Mouse (Mus musculus): ENCODE measurements around the gene Bcar3. TPM values are rescaled to one million over a fixed set of nuclear protein-coding genes. Genes with fewer than 3 reads are reported as not detected.
"Not testable (repeated sequence)": the region's sequence is repeated elsewhere in the genome, so short reads cannot be mapped to it uniquely, and the experiment has no call there.

The Bcar3 gene
- polyA plus RNA-seq, 1 experiment from 2014 or later = 4.5 TPM

DNA sequence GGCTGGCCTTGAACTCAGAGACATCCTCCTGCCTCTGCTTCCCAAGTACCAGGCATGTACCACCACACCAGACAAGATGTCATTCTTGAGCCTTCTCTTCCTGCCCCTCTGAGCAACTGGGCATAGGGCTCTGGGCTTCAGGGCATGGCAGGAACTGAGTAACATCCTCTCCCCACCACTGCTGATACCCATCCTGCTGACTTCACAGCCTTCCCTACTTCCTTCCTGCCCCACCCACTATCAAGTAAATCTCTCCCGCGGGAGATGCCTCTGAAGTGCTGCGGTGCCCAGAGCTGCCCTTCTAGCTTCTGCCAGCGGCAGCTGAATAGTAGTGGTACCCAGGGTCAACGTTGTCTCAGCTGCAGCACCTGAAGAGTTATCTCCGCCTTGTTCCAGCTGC, 84.7 kb downstream of the Bcar3 start:
- H3K9ac ChIP-seq (ENCODE audit: low read length) = no peak overlapping the region
- no peaks in the 10 kb centered on the region for H3K36me3 ChIP-seq (ENCODE audit: control insufficient read depth, insufficient read depth)
- H3K4me1 ChIP-seq (ENCODE audit: control insufficient read depth, insufficient read depth, low read length) = peaks cover 21% of the 10 kb centered on the region
- WGBS = 48% methylated on average over 6 of the region's 6 CpGs
- H3K27ac ChIP-seq (ENCODE audit: low read length) = no peak overlapping the region
- H3K4me2 ChIP-seq (ENCODE audit: low read depth, low read length) = no peak overlapping the region
- no peaks in the 10 kb centered on the region for H3K27me3 ChIP-seq (ENCODE audit: control insufficient read depth, insufficient read depth, low read length)
- no peak overlapping the region for H3K4me3 ChIP-seq (ENCODE audit: low read length)
- ATAC-seq (replicated peaks; ENCODE audit: extremely low read depth, insufficient read depth, low FRiP score) = no peak
- no peaks in the 10 kb centered on the region for H3K9me3 ChIP-seq (replicated peaks; ENCODE audit: control insufficient read depth, low read length)

DNA sequence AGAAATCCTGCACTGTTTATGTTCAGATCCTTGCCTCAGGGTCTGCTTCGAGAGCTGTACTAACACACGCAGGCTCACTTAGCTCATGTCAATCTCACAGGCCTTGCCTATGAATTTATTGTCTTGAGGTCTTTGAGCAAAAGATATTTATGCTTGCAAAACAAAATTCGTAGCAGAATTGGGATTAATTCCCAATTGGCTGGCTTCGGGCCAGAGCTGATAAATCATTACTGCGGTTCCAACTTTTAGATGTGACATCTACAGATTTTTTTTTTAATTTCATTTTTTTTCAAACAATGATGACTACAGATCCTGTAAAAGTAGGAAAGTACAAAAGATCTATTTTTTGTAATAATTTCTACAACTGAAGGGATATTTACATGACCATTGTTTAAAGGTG, 86.8 kb downstream of the Bcar3 start:
- H3K36me3 ChIP-seq (ENCODE audit: control insufficient read depth, insufficient read depth) = no peaks in the 10 kb centered on the region
- H3K4me1 ChIP-seq (ENCODE audit: control insufficient read depth, insufficient read depth, low read length) = peaks cover 19% of the 10 kb centered on the region
- no peaks in the 10 kb centered on the region for H3K9me3 ChIP-seq (replicated peaks; ENCODE audit: control insufficient read depth, low read length)
- ATAC-seq (replicated peaks; ENCODE audit: extremely low read depth, insufficient read depth, low FRiP score) = no peak
- 84% methylated on average over 5 of the region's 5 CpGs for WGBS
- H3K27ac ChIP-seq (ENCODE audit: low read length) = no peak overlapping the region
- H3K4me3 ChIP-seq (ENCODE audit: low read length) = no peak overlapping the region
- no peaks in the 10 kb centered on the region for H3K27me3 ChIP-seq (ENCODE audit: control insufficient read depth, insufficient read depth, low read length)
- no peak overlapping the region for H3K9ac ChIP-seq (ENCODE audit: low read length)
- H3K4me2 ChIP-seq (ENCODE audit: low read depth, low read length) = no peak overlapping the region

DNA sequence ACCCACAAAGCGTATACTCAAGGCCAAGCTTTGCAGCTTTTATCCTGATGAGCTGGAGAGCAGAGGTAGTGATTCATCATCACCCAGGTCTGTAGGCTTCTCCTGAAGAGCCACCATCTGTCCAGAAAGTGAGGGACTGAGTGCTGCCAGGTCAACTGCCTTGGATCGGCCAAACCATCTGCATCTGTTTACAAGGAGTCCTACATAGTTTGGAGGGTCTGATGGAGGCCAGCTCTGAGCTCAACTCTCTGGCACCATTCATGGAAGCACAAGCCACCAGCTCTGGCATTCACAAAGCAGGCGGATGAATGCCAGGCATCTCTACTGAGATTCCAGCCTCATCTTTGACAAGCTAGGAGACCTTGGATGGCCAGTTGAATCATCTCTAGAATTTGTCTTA, 87.7 kb downstream of the Bcar3 start:
- H3K27me3 ChIP-seq (ENCODE audit: control insufficient read depth, insufficient read depth, low read length) = no peaks in the 10 kb centered on the region
- WGBS = 84% methylated on average over 3 of the region's 3 CpGs
- peaks cover 11% of the 10 kb centered on the region for H3K4me1 ChIP-seq (ENCODE audit: control insufficient read depth, insufficient read depth, low read length)
- H3K9me3 ChIP-seq (replicated peaks; ENCODE audit: control insufficient read depth, low read length) = no peaks in the 10 kb centered on the region
- H3K27ac ChIP-seq (ENCODE audit: low read length) = no peak overlapping the region
- no peak overlapping the region for H3K9ac ChIP-seq (ENCODE audit: low read length)
- H3K4me3 ChIP-seq (ENCODE audit: low read length) = no peak overlapping the region
- no peaks in the 10 kb centered on the region for H3K36me3 ChIP-seq (ENCODE audit: control insufficient read depth, insufficient read depth)
- no peak overlapping the region for H3K4me2 ChIP-seq (ENCODE audit: low read depth, low read length)
- ATAC-seq (replicated peaks; ENCODE audit: extremely low read depth, insufficient read depth, low FRiP score) = no peak

DNA sequence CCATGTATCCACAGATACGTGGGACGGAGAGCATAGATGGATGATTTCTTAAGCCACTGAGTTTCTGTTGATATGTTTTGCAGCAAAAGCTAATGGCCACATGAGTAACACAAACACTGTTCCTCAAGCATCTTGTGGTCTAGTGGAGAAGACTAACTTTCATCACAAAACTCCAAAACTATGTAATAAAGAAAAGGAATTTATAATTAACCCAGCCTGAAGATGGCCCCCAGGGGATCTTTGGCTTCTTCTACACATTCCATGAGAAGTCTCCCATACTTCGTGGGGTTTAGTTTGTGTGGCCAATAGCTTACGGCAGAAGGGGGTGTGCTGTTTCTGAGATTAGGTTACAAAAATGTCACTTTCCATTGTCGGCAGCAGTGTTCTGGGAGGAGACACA, 92.5 kb downstream of the Bcar3 start:
- Histone ChIP-seq H3K4me3 (ENCODE audit: low read length) (no peak overlapping the region), H3K36me3 (ENCODE audit: control insufficient read depth, insufficient read depth) (no peaks in the 10 kb centered on the region), H3K9ac (ENCODE audit: low read length) (no peak overlapping the region), H3K27me3 (ENCODE audit: control insufficient read depth, insufficient read depth, low read length) (no peaks in the 10 kb centered on the region), H3K4me1 (ENCODE audit: control insufficient read depth, insufficient read depth, low read length) (no peaks in the 10 kb centered on the region), H3K4me2 (ENCODE audit: low read depth, low read length) (no peak overlapping the region), H3K9me3 (replicated peaks; ENCODE audit: control insufficient read depth, low read length) (no peaks in the 10 kb centered on the region), H3K27ac (ENCODE audit: low read length) (no peak overlapping the region)
- WGBS = 80% methylated on average over 5 of the region's 5 CpGs
- no peak for ATAC-seq (replicated peaks; ENCODE audit: extremely low read depth, insufficient read depth, low FRiP score)

DNA sequence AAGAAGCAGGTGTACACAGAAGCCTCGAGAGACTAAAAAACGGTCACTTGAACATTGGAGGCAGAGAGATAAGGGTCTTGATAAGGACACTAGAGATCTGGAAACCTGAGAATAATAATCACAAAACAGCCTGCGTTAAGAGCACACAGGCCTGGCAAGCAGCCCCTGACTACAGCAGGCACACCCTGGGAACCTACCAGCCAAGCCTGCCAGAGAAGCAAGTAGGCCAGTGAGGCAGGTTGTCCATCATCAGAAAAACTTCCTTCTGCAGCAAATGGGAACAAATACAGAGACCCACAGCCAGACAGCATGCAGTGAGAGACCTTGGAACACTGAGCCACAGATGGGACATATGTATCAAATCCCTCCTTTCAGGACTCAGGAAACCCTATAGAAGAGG, 93.8 kb downstream of the Bcar3 start:
- H3K27ac ChIP-seq (ENCODE audit: low read length) = no peak overlapping the region
- no peaks in the 10 kb centered on the region for H3K4me1 ChIP-seq (ENCODE audit: control insufficient read depth, insufficient read depth, low read length)
- H3K27me3 ChIP-seq (ENCODE audit: control insufficient read depth, insufficient read depth, low read length) = no peaks in the 10 kb centered on the region; the same call in 1 of the 2 replicates
- H3K4me2 ChIP-seq (ENCODE audit: low read depth, low read length) = no peak overlapping the region
- no peaks in the 10 kb centered on the region for H3K36me3 ChIP-seq (ENCODE audit: control insufficient read depth, insufficient read depth)
- WGBS = 42% methylated on average over 3 of the region's 3 CpGs
- no peak for ATAC-seq (replicated peaks; ENCODE audit: extremely low read depth, insufficient read depth, low FRiP score)
- no peaks in the 10 kb centered on the region for H3K9me3 ChIP-seq (replicated peaks; ENCODE audit: control insufficient read depth, low read length)
- H3K4me3 ChIP-seq (ENCODE audit: low read length) = no peak overlapping the region
- H3K9ac ChIP-seq (ENCODE audit: low read length) = no peak overlapping the region

DNA sequence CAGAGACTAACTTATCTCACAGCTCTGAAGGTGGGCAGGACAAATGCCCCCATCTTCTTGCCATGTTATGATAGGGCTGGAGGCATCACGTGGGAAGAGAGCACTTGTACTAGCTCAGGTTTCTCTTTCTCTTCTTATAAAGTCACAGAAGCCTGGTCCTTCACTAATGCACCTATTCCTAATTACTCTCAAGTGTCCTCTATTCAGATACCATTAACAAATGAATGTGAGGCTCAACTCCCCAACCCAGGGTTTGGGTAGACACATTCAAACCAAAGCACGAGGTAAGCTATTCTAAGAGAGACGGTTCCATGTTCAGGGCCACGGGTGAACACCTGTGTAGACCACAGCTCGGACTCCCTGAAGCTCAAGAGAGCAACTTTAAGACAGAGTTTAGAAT, 96.0 kb downstream of the Bcar3 start:
- 77% methylated on average over 5 of the region's 5 CpGs for WGBS
- Histone ChIP-seq H3K4me1 (ENCODE audit: control insufficient read depth, insufficient read depth, low read length) (no peaks in the 10 kb centered on the region), H3K4me3 (ENCODE audit: low read length) (no peak overlapping the region), H3K27me3 (ENCODE audit: control insufficient read depth, insufficient read depth, low read length) (no peaks in the 10 kb centered on the region; the same call in 1 of the 2 replicates), H3K9me3 (replicated peaks; ENCODE audit: control insufficient read depth, low read length) (no peaks in the 10 kb centered on the region), H3K9ac (ENCODE audit: low read length) (no peak overlapping the region), H3K27ac (ENCODE audit: low read length) (no peak overlapping the region), H3K4me2 (ENCODE audit: low read depth, low read length) (no peak overlapping the region), H3K36me3 (ENCODE audit: control insufficient read depth, insufficient read depth) (no peaks in the 10 kb centered on the region)
- no peak for ATAC-seq (replicated peaks; ENCODE audit: extremely low read depth, insufficient read depth, low FRiP score)

DNA sequence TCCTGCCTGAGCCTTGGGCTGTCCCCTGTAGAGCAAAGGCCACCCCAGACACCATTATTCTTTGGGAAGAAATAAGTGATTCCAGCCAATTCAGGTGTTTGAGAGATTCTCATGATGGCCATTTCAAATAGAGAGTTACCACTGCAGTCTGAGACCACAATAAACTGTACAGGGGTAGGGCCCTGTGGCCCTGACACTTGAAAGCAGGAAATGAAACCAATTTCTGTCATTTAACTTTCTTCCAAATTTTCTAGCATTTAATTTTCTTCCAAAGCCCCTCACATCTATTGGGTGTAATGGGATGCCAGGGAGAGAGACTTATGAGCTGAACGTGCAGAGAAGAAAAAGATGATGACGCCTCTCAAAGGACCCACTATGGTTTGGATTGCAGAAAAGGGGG, 97.2 kb downstream of the Bcar3 start:
- H3K9me3 ChIP-seq (replicated peaks; ENCODE audit: control insufficient read depth, low read length) = no peaks in the 10 kb centered on the region
- no peaks in the 10 kb centered on the region; the same call in 1 of the 2 replicates for H3K27me3 ChIP-seq (ENCODE audit: control insufficient read depth, insufficient read depth, low read length)
- 80% methylated on average over 2 of the region's 2 CpGs for whole genome bisulfite sequencing
- H3K4me2 ChIP-seq (ENCODE audit: low read depth, low read length) = no peak overlapping the region
- no peak for ATAC-seq (replicated peaks; ENCODE audit: extremely low read depth, insufficient read depth, low FRiP score)
- no peak overlapping the region for H3K9ac ChIP-seq (ENCODE audit: low read length)
- H3K4me3 ChIP-seq (ENCODE audit: low read length) = no peak overlapping the region
- no peaks in the 10 kb centered on the region for H3K36me3 ChIP-seq (ENCODE audit: control insufficient read depth, insufficient read depth)
- no peaks in the 10 kb centered on the region for H3K4me1 ChIP-seq (ENCODE audit: control insufficient read depth, insufficient read depth, low read length)
- H3K27ac ChIP-seq (ENCODE audit: low read length) = no peak overlapping the region

DNA sequence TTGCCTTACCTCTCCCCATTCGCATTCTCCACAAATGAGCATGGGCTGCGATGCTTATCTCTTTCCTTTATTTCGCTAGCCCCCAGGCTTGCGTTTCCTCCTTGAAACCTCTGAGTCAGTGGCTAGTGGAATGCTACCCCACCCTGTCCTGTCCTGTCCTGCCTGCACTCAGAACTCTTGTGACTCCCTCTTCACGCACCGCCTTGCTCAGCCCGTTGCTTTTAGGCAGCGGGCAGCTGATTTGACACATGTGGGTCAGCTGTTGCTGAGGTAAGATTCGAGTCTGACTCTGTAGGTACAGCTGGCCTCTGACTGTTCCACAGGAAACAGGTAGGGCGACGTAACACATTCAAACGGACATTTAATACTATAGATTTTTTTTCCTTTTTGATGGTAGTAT, 97.9 kb downstream of the Bcar3 start:
- no peak for ATAC-seq (replicated peaks; ENCODE audit: extremely low read depth, insufficient read depth, low FRiP score)
- Histone ChIP-seq H3K9ac (ENCODE audit: low read length) (no peak overlapping the region), H3K9me3 (replicated peaks; ENCODE audit: control insufficient read depth, low read length) (no peaks in the 10 kb centered on the region), H3K36me3 (ENCODE audit: control insufficient read depth, insufficient read depth) (no peaks in the 10 kb centered on the region), H3K4me2 (ENCODE audit: low read depth, low read length) (no peak overlapping the region), H3K27me3 (ENCODE audit: control insufficient read depth, insufficient read depth, low read length) (no peaks in the 10 kb centered on the region; the same call in 1 of the 2 replicates), H3K4me3 (ENCODE audit: low read length) (no peak overlapping the region), H3K4me1 (ENCODE audit: control insufficient read depth, insufficient read depth, low read length) (no peaks in the 10 kb centered on the region), H3K27ac (ENCODE audit: low read length) (no peak overlapping the region)
- 36% methylated on average over 12 of the region's 12 CpGs for WGBS

DNA sequence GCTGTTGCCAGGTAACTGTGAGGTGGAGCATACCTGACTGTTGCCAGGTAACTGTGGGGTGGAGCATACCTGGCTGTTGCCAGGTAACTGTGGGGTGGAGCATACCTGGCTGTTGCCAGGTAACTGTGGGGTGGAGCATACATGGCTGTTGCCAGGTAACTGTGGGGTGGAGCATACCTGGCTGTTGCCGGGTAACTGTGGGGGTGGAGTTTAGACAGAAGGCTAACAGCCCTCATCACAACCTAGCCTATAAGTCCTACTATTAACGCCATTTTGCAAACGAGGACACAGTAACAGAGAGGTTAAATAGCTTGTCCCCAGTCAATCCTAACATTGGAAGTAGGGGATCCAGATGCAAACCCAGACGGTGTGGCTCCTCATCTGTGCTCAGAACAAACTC, 99.5 kb downstream of the Bcar3 start:
- H3K9me3 ChIP-seq (replicated peaks; ENCODE audit: control insufficient read depth, low read length); H3K36me3 ChIP-seq (ENCODE audit: control insufficient read depth, insufficient read depth); H3K27ac ChIP-seq (ENCODE audit: low read length); H3K4me1 ChIP-seq (ENCODE audit: control insufficient read depth, insufficient read depth, low read length); ATAC-seq (replicated peaks; ENCODE audit: extremely low read depth, insufficient read depth, low FRiP score); H3K4me2 ChIP-seq (ENCODE audit: low read depth, low read length); H3K4me3 ChIP-seq (ENCODE audit: low read length); H3K27me3 ChIP-seq (ENCODE audit: control insufficient read depth, insufficient read depth, low read length); H3K9ac ChIP-seq (ENCODE audit: low read length): not testable (repeated sequence)
- WGBS = 54% methylated on average over 4 of the region's 4 CpGs

All from heart, embryonic 16.5 days (tissue).